Mouse (Mus musculus) central nervous system, embryonic 11.5 days (tissue): ENCODE measurements around the gene S100a14. TPM values are rescaled to one million over a fixed set of nuclear protein-coding genes. Genes with fewer than 3 reads are reported as not detected.

Experiments
- polyA plus RNA-seq: library from polyadenylated mRNA; depleted of rRNA; stranded (reverse); fragments of >200 nt; gene quantifications from 2 replicates; pipeline ENCODE4 v1.2.3, GENCODE M21; 2012; rRNA removed

S100a14 gene
- polyA plus RNA-seq, result 0.05 TPM in 1 of 2 replicates, not detected in the other

GRCm38 (mm10) chr3:90526580-90526979 is at the start of gene S100a14:
Gene S100a14 (plus strand): TSS chr3:90526856.

GRCm38 (mm10) chr3:90490696-90491256 is 35.9 kb upstream of the S100a14 start, which contains the start of gene Snapin:
Gene Snapin (minus strand): TSS chr3:90491033.

DNA sequence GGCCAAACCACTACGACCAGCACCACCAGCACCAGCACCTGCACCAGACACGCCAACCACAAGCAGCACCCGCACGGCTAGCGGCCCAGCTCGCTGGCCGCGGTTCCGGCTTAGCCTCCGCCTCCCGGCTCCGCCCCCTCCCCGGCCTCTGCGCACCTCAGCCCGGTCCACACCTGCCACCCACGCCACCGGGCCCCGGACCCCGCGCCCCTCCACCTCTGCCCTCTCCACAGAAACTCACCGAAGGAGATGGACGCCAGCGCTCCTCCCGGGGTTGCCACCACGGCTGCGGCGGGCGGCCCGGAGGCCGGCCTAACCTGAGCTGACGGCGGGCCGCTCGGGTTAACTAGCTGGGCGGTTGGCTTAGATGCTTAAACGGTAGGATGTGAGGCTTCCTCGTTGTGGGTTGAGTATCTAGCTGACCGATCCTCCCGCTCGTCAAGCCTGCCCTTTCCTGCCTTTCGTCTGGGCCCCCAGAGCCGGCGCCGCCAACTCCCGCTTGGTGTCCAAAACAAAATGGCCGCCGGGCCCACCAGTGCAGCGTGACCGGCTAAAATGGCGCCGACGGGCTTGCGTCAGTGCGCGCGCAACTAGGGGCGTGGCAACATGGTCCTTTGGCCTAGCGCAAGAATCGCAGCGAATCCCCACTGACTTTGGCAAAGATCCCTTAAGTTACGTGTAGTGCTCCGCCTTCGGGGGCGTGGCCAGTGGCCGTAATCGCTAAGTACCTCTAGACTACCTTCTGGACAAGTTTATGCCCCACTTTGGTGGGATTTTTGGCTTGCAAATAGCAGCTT is 17.5 kb upstream of the S100a14 start, which contains the start of gene Chtop:
Chtop (minus strand) TSS at position 549 of the 797 bp plus-strand sequence.

GRCm38 (mm10) chr3:90513796-90514590 is 12.7 kb upstream of the S100a14 start, which contains the start of the genes S100a1 and S100a13:
Gene S100a1 (minus strand): TSS chr3:90514392.
Gene S100a13 (plus strand): TSS chr3:90514435.

GRCm38 (mm10) chr3:90537141-90537904 is 10.7 kb downstream of the S100a14 start, which contains the start of gene S100a16:
Gene S100a16 (plus strand): TSS chr3:90537254.

DNA sequence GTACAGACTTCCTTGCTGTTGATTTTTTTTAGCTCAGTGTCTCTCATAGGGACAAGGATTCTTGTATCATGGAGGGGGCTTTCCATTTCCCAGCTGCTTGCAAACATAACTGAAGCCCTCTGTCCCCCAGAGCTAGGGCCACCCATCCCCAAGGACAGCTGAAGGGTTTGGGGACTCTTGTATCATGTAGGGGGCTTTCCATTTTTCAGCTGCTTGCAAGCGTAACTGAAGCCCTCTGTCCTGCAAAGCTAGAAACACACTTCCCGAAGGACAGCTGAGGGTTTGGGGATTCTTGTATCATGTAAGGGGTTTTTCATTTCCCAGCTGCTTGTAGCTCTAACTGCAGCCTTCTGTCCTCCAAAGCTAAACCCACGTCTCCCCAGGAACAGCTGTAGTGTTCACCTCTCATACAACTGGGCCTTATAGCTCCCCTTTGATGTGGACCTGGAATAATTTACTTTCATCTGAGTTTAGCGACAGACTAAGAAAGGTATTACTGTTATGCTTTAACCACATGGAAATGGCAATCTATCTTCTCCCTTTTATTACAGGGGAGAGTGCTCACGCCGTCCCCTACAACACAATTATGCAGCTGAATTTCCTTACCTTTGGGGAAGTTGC is 33.5 kb downstream of the S100a14 start, which contains the start of gene S100a3:
S100a3 (plus strand) TSS at position 571 of the 621 bp plus-strand sequence.

Other genes with a start within 250 kb of the S100a14 start
- 22.4 and 37.6 TPM in 2 replicates for gene Gatad2b, start 233.7 kb upstream of the S100a14 start, polyA plus RNA-seq
- gene Slc27a3, start 136.9 kb upstream of the S100a14 start, polyA plus RNA-seq, result 29.9 and 31.1 TPM in 2 replicates
- 48.4 and 57.9 TPM in 2 replicates for gene Ints3, start 93.2 kb upstream of the S100a14 start, polyA plus RNA-seq
- gene Npr1, start 61.0 kb upstream of the S100a14 start, polyA plus RNA-seq, result 6.0 and 11.9 TPM in 2 replicates
- 245 and 276 TPM in 2 replicates for gene Ilf2, start 50.7 kb upstream of the S100a14 start, polyA plus RNA-seq
- gene Snapin, start 35.8 kb upstream of the S100a14 start, polyA plus RNA-seq, result 23.3 and 41.3 TPM in 2 replicates
- 208 and 235 TPM in 2 replicates for gene Chtop, start 17.4 kb upstream of the S100a14 start, polyA plus RNA-seq
- 11.4 and 11.6 TPM in 2 replicates for gene S100a1, start 12.5 kb upstream of the S100a14 start, polyA plus RNA-seq
- 12.0 and 14.2 TPM in 2 replicates for gene S100a13, start 12.4 kb upstream of the S100a14 start, polyA plus RNA-seq
- 21.0 and 26.2 TPM in 2 replicates for gene S100a16, start 10.4 kb downstream of the S100a14 start, polyA plus RNA-seq
- 0.04 TPM in 1 of 2 replicates, not detected in the other for gene S100a3, start 33.7 kb downstream of the S100a14 start, polyA plus RNA-seq
- gene S100a2, start 63.4 kb downstream of the S100a14 start, polyA plus RNA-seq, result not detected in 2 replicates
- not detected in 2 replicates for gene Gm42674, start 75.0 kb downstream of the S100a14 start, polyA plus RNA-seq
- gene S100a4, start 76.9 kb downstream of the S100a14 start, polyA plus RNA-seq, result 2.1 and 2.6 TPM in 2 replicates
- not detected in 2 replicates for gene S100a5, start 81.7 kb downstream of the S100a14 start, polyA plus RNA-seq
- gene S100a6, start 86.0 kb downstream of the S100a14 start, polyA plus RNA-seq, result 14.9 and 15.9 TPM in 2 replicates
- 0.04 and 0.06 TPM in 2 replicates for gene S100a7a, start 127.2 kb downstream of the S100a14 start, polyA plus RNA-seq
- 4.8 and 13.3 TPM in 2 replicates for gene S100a8, start 142.1 kb downstream of the S100a14 start, polyA plus RNA-seq
- 18.1 and 27.3 TPM in 2 replicates for gene S100a9, start 168.9 kb downstream of the S100a14 start, polyA plus RNA-seq
- gene Pglyrp4, start 200.1 kb downstream of the S100a14 start, polyA plus RNA-seq, result not detected in 2 replicates